Mouse (Mus musculus) spleen, adult 2 months (tissue): ENCODE results near the gene Slc25a10. TPM values are rescaled to one million over a fixed set of nuclear protein-coding genes. Genes with fewer than 3 reads are reported as not detected.
"Not testable (repeated sequence)": the region's sequence is repeated elsewhere in the genome, so short reads cannot be mapped to it uniquely, and the experiment has no call there.

ENCODE experiments used
- DNase-seq, 2 experiments: peaks; one replicate each; pipeline versions ENCODE4 v3.0.0 to v3.0.0-alpha.2; 2012 to 2021; ENCODE audit warnings: low spot score in 2 of 2, low read depth in 1 of 2
- H3K27ac ChIP-seq: fragments of 200-500 bp; 2 replicates; pipeline ENCODE4 v1.5.1; 2012; ENCODE audit warnings: low read length, inconsistent platforms; ENCODE audit not compliant: insufficient read depth
- H3K27me3 ChIP-seq: fragments of 200-500 bp; 2 replicates; pipeline ENCODE4 v1.6.1; 2012; ENCODE audit warnings: mild to moderate bottlenecking, moderate library complexity, low read length, inconsistent platforms; ENCODE audit not compliant: control insufficient read depth, insufficient read depth
- H3K36me3 ChIP-seq: fragments of 200-500 bp; 2 replicates; pipeline ENCODE4 v1.6.1; 2012; ENCODE audit warnings: mild to moderate bottlenecking, low read length, inconsistent platforms; ENCODE audit not compliant: control insufficient read depth, insufficient read depth
- H3K4me1 ChIP-seq: fragments of 200-500 bp; 2 replicates; pipeline ENCODE4 v1.6.1; 2011; ENCODE audit warnings: inconsistent platforms; ENCODE audit not compliant: control insufficient read depth, insufficient read depth, insufficient read length
- H3K4me3 ChIP-seq: fragments of 200-500 bp; 2 replicates; pipeline ENCODE4 v1.5.1; 2011; ENCODE audit warnings: mild to moderate bottlenecking, inconsistent platforms; ENCODE audit not compliant: insufficient read depth, insufficient read length; ENCODE audit errors: extremely low read depth
- CTCF ChIP-seq: fragments of 200-500 bp; IDR thresholded peaks from 2 replicates; pipeline ENCODE4 v1.5.1; 2011; ENCODE audit warnings: mild to moderate bottlenecking, inconsistent platforms; ENCODE audit not compliant: insufficient read depth, insufficient read length, insufficient replicate concordance; ENCODE audit errors: extremely low read depth
- POLR2A ChIP-seq: fragments of 200-500 bp; IDR thresholded peaks from 2 replicates; pipeline ENCODE4 v1.6.1; 2011; ENCODE audit warnings: low read depth, low read length, inconsistent platforms
- WGBS: fragments of 180-500 bp; shearing (Covaris S2); methylation state at CpG from one replicate; pipeline ENCODE4 v1.1.7; 2018; 5-methylcytosine and 5-hydroxymethylcytosine counted together
- polyA plus RNA-seq: library from polyadenylated mRNA; depleted of rRNA; stranded (reverse); fragments of >200 nt; gene quantifications from 2 replicates; pipeline ENCODE4 v1.2.3, GENCODE M21; 2012

The Slc25a10 gene
- polyA plus RNA-seq, 1 experiment: 36.5 TPM

DNA sequence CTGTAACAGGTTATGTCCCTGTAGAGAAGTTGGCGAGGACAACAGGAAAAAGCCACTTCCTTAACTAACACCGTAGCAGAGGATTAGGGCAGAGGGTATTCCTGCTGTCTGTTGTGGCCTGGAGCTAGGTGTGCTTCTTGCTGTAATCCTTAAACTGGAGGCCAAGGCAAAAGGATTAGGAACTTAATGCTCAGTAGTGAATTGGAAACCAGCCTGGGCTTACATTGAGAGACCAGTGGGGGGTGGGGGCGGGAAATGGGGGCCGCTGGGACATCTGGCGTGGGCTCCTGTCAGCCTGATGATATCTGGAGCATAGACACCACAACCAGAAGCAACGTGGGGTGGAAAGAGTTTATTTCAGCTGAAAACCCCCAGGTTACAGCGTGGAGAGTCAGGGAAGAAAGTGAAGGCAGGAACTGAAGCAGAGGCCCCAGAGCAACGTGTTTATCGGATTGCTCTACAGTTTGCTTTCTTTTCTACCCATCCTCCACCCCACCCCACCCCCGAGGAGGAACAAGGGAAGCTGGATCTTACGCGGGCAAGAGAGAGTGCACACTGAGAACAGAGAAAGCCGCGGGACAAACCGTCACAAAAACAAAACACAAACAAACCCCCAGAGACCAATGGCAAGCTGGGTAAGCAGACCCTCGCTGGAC is 18.9 kb downstream of the Slc25a10 start:
- Histone ChIP-seq H3K36me3 (no peaks in the 10 kb centered on the region), H3K27me3 (no peaks in the 10 kb centered on the region), H3K27ac (no peak overlapping the region; the same call in 1 of the 2 replicates), H3K4me1 (peaks cover 4% of the 10 kb centered on the region; the same call in 1 of the 2 replicates), H3K4me3 (peak overlapping the region; percentile 50)
- no peak for DNase-seq
- no peak for TF ChIP-seq CTCF
- no peak for TF ChIP-seq POLR2A
- WGBS: 4% methylated on average over 16 of the region's 16 CpGs

- H3K27ac ChIP-seq: no peak overlapping the region
- no peak for DNase-seq
- TF ChIP-seq POLR2A (no peak), CTCF (no peak)
- WGBS: 84% methylated on average over 6 of the region's 6 CpGs
- no peaks in the 10 kb centered on the region for H3K36me3 ChIP-seq
- H3K4me1 ChIP-seq: peaks cover 4% of the 10 kb centered on the region; the same call in 1 of the 2 replicates
- H3K27me3 ChIP-seq: no peaks in the 10 kb centered on the region
- H3K4me3 ChIP-seq: no peak overlapping the region
Observed at GRCm38 (mm10) chr11:120512790-120513453, 21.3 kb downstream of the Slc25a10 start.

- not testable (repeated sequence) for H3K27me3 ChIP-seq, H3K36me3 ChIP-seq, H3K4me3 ChIP-seq, H3K27ac ChIP-seq, H3K4me1 ChIP-seq, DNase-seq
- WGBS: 93% methylated on average over 2 of the region's 2 CpGs
Observed at GRCm38 (mm10) chr11:120514262-120514661, 22.6 kb downstream of the Slc25a10 start.

- H3K4me3 ChIP-seq: no peak overlapping the region
- TF ChIP-seq POLR2A (no peak), CTCF (peak; percentile 94)
Observed at GRCm38 (mm10) chr11:120515611-120516010, 24.0 kb downstream of the Slc25a10 start.

DNA sequence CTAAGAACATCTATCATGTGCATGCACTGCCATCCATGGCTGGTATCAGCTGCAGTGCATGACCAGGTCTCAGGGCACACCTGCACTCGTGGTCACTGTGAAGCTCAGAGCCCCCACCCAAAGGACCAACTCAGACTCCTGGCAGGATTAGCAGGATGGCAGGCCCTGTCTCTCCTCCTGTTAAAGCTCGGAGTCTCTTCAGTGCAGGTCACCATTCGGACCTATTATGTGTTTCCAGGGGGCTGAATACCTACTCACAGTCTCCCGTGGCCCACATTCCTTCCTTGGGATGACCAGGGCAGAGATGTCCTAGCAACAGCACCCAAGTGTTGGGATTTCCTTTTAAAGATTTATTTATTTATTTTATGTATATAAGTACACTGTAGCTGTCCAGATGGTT is 25.5 kb downstream of the Slc25a10 start:
- DNase-seq: no peak
- H3K4me3 ChIP-seq: no peak overlapping the region
- no peaks in the 10 kb centered on the region for H3K36me3 ChIP-seq
- no peaks in the 10 kb centered on the region for H3K4me1 ChIP-seq
- H3K27ac ChIP-seq: no peak overlapping the region
- WGBS: 88% methylated on average over 4 of the region's 4 CpGs
- no peaks in the 10 kb centered on the region for H3K27me3 ChIP-seq
- TF ChIP-seq POLR2A (no peak), CTCF (no peak)

More at GRCm38 (mm10) chr11:120515611-120516010, 24.0 kb downstream of the Slc25a10 start:
- peaks cover 4% of the 10 kb centered on the region; the same call in 1 of the 2 replicates for H3K4me1 ChIP-seq
- peak; percentile 41 to 81 for DNase-seq
- WGBS: 25% methylated on average over 17 of the region's 17 CpGs
- H3K36me3 ChIP-seq: no peaks in the 10 kb centered on the region
- H3K27me3 ChIP-seq: no peaks in the 10 kb centered on the region
- H3K27ac ChIP-seq: no peak overlapping the region

DNA sequence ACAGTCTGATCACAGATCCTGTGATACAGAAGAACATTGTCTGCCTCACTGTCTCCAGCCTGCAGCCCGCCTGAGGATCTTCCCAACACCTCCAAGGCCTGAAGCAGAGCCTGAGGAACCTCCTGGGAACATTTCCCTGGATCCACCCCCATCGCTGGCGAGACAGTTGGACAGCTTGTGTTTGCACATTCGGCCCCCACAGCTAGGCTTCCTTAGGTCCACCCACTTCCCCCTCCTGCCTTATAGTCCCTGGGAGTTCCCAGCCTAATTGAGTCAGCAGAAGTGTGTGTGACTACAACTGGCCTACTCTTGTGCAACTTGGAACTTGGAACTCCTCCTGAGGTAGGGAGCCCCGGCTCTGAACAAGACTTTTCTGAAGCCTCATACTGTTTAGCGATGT is 26.4 kb downstream of the Slc25a10 start:
- Histone ChIP-seq H3K4me3 (no peak overlapping the region), H3K36me3 (no peaks in the 10 kb centered on the region), H3K27ac (no peak overlapping the region), H3K27me3 (no peaks in the 10 kb centered on the region), H3K4me1 (no peaks in the 10 kb centered on the region)
- 59% methylated on average over 6 of the region's 6 CpGs for WGBS
- DNase-seq: no peak
- no peak for TF ChIP-seq POLR2A

DNA sequence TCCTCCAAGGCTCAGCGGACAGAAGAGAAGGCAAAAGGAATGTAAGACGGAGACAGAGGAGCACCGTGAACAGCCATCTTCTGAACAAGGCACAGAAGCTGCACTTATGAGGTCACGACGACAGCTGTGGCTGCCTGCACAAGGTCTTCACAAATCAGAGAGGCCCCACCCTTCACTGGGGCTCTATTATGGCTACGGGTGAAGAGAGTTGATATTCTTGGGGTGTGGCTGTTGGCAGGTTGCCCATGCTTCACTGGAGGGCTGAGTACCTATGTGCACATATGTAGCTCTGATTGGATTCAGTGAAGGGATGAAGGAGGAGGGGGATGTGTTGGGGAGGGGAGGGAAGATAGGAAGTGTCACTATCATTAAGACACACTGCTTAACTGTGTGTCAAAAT is 26.9 kb downstream of the Slc25a10 start:
- no peaks in the 10 kb centered on the region for H3K27me3 ChIP-seq
- DNase-seq: no peak
- no peak overlapping the region for H3K27ac ChIP-seq
- no peak overlapping the region for H3K4me3 ChIP-seq
- H3K4me1 ChIP-seq: no peaks in the 10 kb centered on the region
- 66% methylated on average over 6 of the region's 6 CpGs for WGBS
- no peaks in the 10 kb centered on the region for H3K36me3 ChIP-seq
- no peak for TF ChIP-seq CTCF
